Mouse (Mus musculus) kidney, adult 11 months (tissue): ENCODE data around the gene Gm10295.

Experiments used
- DNase-seq: peaks from one replicate; pipeline ENCODE4 v3.0.0; 2022

Gm10295 gene

GRCm38 (mm10) chr7:71351364-71351763 is at the start of gene Gm10295:
Gene Gm10295, minus strand, starts transcription at chr7:71351485.
- DNase-seq = no peak

GRCm38 (mm10) chr7:71401032-71401431 is 49.7 kb upstream of the Gm10295 start:
- no peak for DNase-seq

GRCm38 (mm10) chr7:71399891-71400632 is 48.8 kb upstream of the Gm10295 start:
- no peak for DNase-seq

- peak; percentile 27 for DNase-seq
Measured at GRCm38 (mm10) chr7:71398959-71399756, 47.9 kb upstream of the Gm10295 start.

GRCm38 (mm10) chr7:71398389-71398788 is 47.1 kb upstream of the Gm10295 start:
- no peak for DNase-seq

GRCm38 (mm10) chr7:71392795-71393341 is 41.6 kb upstream of the Gm10295 start:
- DNase-seq = no peak

GRCm38 (mm10) chr7:71391333-71391732 is 40.0 kb upstream of the Gm10295 start:
- DNase-seq = no peak

GRCm38 (mm10) chr7:71390291-71390690 is 39.0 kb upstream of the Gm10295 start:
- DNase-seq = no peak

- no peak for DNase-seq
Measured at GRCm38 (mm10) chr7:71386050-71386449, 34.8 kb upstream of the Gm10295 start.

GRCm38 (mm10) chr7:71384921-71385320 is 33.6 kb upstream of the Gm10295 start:
- no peak for DNase-seq

GRCm38 (mm10) chr7:71383341-71384130 is 32.3 kb upstream of the Gm10295 start:
- no peak for DNase-seq

GRCm38 (mm10) chr7:71379826-71380825 is 28.8 kb upstream of the Gm10295 start:
- DNase-seq = no peak

- DNase-seq = no peak
Measured at GRCm38 (mm10) chr7:71378812-71379760, 27.8 kb upstream of the Gm10295 start.

GRCm38 (mm10) chr7:71377983-71378382 is 26.7 kb upstream of the Gm10295 start:
- no peak for DNase-seq

GRCm38 (mm10) chr7:71374059-71374458 is 22.8 kb upstream of the Gm10295 start:
- no peak for DNase-seq

- DNase-seq = no peak
Measured at GRCm38 (mm10) chr7:71371916-71372315, 20.6 kb upstream of the Gm10295 start.

GRCm38 (mm10) chr7:71370746-71371145 is 19.5 kb upstream of the Gm10295 start:
- peak; percentile 26 for DNase-seq

GRCm38 (mm10) chr7:71370128-71370527 is 18.8 kb upstream of the Gm10295 start:
- no peak for DNase-seq

GRCm38 (mm10) chr7:71368543-71369181 is 17.4 kb upstream of the Gm10295 start:
- DNase-seq = no peak

- no peak for DNase-seq
Measured at GRCm38 (mm10) chr7:71355596-71355995, 4.3 kb upstream of the Gm10295 start.
